Mouse (Mus musculus) erythroblast, embryonic 14.5 days (primary cell): Measurements from ENCODE around the gene Pom121. TPM values are rescaled to one million over a fixed set of nuclear protein-coding genes. Genes with fewer than 3 reads are reported as not detected.

Source experiments
- H3K27me3 ChIP-seq: 2 replicates; pipeline ENCODE4 v1.6.1; 2012; ENCODE audit warnings: inconsistent platforms; ENCODE audit not compliant: control insufficient read depth
- H3K36me3 ChIP-seq: 2 replicates; pipeline ENCODE4 v1.6.1; 2012; ENCODE audit warnings: mild to moderate bottlenecking, inconsistent platforms; ENCODE audit not compliant: control insufficient read depth
- H3K4me1 ChIP-seq: 2 replicates; pipeline ENCODE4 v1.6.1; 2012; ENCODE audit warnings: inconsistent platforms; ENCODE audit not compliant: control insufficient read depth
- H3K4me3 ChIP-seq: replicated peaks from 2 replicates; pipeline ENCODE3; 2012; ENCODE audit warnings: moderate library complexity, mild to moderate bottlenecking, inconsistent platforms
- H3K9me3 ChIP-seq: 2 replicates; pipeline ENCODE4 v1.6.1; 2012; ENCODE audit warnings: low read length, inconsistent platforms, mixed read lengths; ENCODE audit not compliant: control insufficient read depth
- GATA1 ChIP-seq: IDR thresholded peaks from 2 replicates; pipeline ENCODE4 v1.6.1; 2012; ENCODE audit warnings: low read length, inconsistent platforms, mixed read lengths
- TAL1 ChIP-seq: IDR thresholded peaks from 3 replicates; pipeline ENCODE4 v1.6.1; 2012; ENCODE audit warnings: low read length, inconsistent platforms, mixed read lengths
- polyA plus RNA-seq: library from polyadenylated mRNA; stranded (reverse); fragments of >175 nt; gene quantifications from 2 replicates; pipeline ENCODE4 v1.2.3, GENCODE M21; 2012

Gene Pom121
- polyA plus RNA-seq: 6.3 and 6.6 TPM in 2 replicates

GRCm38 (mm10) chr5:135394004-135394823 lies at the start of gene Pom121:
Pom121 (minus strand) TSS chr5:135394546.
- Histone ChIP-seq H3K27me3 (no peaks in the 10 kb centered on the region), H3K4me1 (peaks cover 38% of the 10 kb centered on the region), H3K36me3 (peaks cover 31% of the 10 kb centered on the region), H3K9me3 (no peaks in the 10 kb centered on the region), H3K4me3 (peak within 1 kb of the TSS; percentile 96)
- TF ChIP-seq GATA1 (no peak), TAL1 (no peak)

- Histone ChIP-seq H3K36me3 (no peaks in the 10 kb centered on the region), H3K27me3 (no peaks in the 10 kb centered on the region), H3K4me1 (no peaks in the 10 kb centered on the region), H3K9me3 (no peaks in the 10 kb centered on the region), H3K4me3 (no peak overlapping the region)
- no peak for TF ChIP-seq GATA1
- TF ChIP-seq TAL1: no peak
Measured at GRCm38 (mm10) chr5:135442430-135442829, 48.1 kb upstream of the Pom121 start.

- Histone ChIP-seq H3K36me3 (no peaks in the 10 kb centered on the region), H3K4me1 (no peaks in the 10 kb centered on the region), H3K27me3 (no peaks in the 10 kb centered on the region), H3K9me3 (peaks cover 10% of the 10 kb centered on the region), H3K4me3 (no peak overlapping the region)
- TF ChIP-seq TAL1 (no peak), GATA1 (no peak)
Measured at GRCm38 (mm10) chr5:135435039-135435438, 40.7 kb upstream of the Pom121 start.

- no peak overlapping the region for H3K4me3 ChIP-seq
Measured at GRCm38 (mm10) chr5:135433861-135434260, 39.5 kb upstream of the Pom121 start.

DNA sequence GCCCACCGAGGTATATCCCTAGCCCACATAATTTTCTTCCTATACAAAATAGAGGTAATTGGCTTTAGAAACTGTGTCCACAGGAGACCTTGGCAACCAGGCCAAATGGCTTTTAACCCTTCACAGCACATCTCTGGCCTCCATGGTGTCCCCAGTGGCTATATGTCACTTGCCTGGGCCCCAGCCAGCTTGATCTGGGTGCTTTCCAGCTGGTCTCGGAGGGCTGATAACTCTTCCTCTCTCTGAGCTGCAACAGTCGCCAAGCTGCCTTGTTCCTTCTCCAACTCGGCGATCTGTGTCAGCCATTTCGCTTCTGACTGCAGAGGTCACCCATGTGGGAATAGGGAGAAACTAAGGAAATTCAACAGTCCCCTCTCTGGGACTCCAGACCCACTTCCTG lies 36.8 kb upstream of the Pom121 start:
- Histone ChIP-seq H3K4me1 (no peaks in the 10 kb centered on the region), H3K9me3 (peaks cover 10% of the 10 kb centered on the region), H3K27me3 (no peaks in the 10 kb centered on the region), H3K36me3 (no peaks in the 10 kb centered on the region), H3K4me3 (no peak overlapping the region)
- TF ChIP-seq GATA1 (no peak), TAL1 (no peak)

More at GRCm38 (mm10) chr5:135433861-135434260, 39.5 kb upstream of the Pom121 start:
- H3K36me3 ChIP-seq: no peaks in the 10 kb centered on the region
- no peaks in the 10 kb centered on the region for H3K4me1 ChIP-seq
- TF ChIP-seq GATA1 (no peak), TAL1 (no peak)
- H3K9me3 ChIP-seq: peaks cover 10% of the 10 kb centered on the region
- H3K27me3 ChIP-seq: no peaks in the 10 kb centered on the region

DNA sequence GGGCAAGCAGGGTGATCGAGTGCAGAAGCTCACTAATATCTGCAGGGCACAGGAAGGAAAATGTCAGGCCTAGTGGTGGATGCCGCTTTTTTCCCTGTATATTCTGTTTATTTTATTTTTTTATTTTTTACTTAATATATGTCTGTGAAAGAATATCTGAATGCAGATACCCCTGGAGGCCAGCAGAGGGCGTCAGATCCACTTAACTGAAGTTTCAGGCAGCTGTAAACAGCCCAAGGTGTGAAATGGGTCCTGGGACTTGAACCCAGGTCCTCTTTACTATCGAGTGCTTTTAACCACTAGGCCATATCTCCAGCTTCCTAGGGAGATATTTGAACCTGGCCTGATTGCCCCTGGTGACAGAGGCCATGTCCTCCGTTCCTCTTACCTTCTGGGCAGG lies 34.4 kb upstream of the Pom121 start:
- TF ChIP-seq GATA1 (no peak), TAL1 (no peak)
- Histone ChIP-seq H3K4me1 (no peaks in the 10 kb centered on the region), H3K9me3 (peaks cover under 1% of the 10 kb centered on the region), H3K36me3 (no peaks in the 10 kb centered on the region), H3K4me3 (no peak overlapping the region), H3K27me3 (no peaks in the 10 kb centered on the region)

GRCm38 (mm10) chr5:135410266-135410665 lies 15.9 kb upstream of the Pom121 start:
- TF ChIP-seq GATA1: no peak
- TF ChIP-seq TAL1: no peak
- no peaks in the 10 kb centered on the region for H3K36me3 ChIP-seq
- H3K4me1 ChIP-seq: no peaks in the 10 kb centered on the region
- H3K4me3 ChIP-seq: no peak overlapping the region
- no peaks in the 10 kb centered on the region for H3K9me3 ChIP-seq
- no peaks in the 10 kb centered on the region for H3K27me3 ChIP-seq

- no peaks in the 10 kb centered on the region for H3K9me3 ChIP-seq
- TF ChIP-seq GATA1 (no peak), TAL1 (no peak)
- H3K4me1 ChIP-seq: no peaks in the 10 kb centered on the region
- H3K4me3 ChIP-seq: no peak overlapping the region
- H3K27me3 ChIP-seq: no peaks in the 10 kb centered on the region
- H3K36me3 ChIP-seq: no peaks in the 10 kb centered on the region
Measured at GRCm38 (mm10) chr5:135408114-135408513, 13.8 kb upstream of the Pom121 start.

GRCm38 (mm10) chr5:135405437-135405836 lies 11.1 kb upstream of the Pom121 start:
- Histone ChIP-seq H3K4me1 (no peaks in the 10 kb centered on the region), H3K4me3 (no peak overlapping the region), H3K9me3 (no peaks in the 10 kb centered on the region), H3K36me3 (no peaks in the 10 kb centered on the region), H3K27me3 (no peaks in the 10 kb centered on the region)
- TF ChIP-seq GATA1: no peak
- no peak for TF ChIP-seq TAL1

DNA sequence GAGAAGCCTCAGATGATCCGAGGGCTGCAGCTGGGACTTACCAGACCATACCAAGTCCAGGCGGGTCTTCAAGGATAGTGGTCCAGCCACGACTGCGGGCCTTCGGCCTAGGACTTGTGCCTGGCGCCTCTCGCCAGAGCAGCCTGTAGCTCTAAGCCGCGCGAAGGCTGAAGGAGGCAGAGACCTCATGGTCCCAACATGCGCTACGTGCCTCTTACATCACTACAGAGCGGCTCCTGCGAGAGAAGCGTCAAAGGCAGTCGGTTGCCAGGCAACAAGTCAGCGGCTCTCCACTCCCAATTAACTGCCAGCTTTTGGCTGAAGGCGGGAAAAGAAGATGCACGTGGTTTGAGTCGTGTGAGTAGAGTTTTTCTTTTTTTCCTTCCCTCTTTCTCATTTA lies 10.3 kb upstream of the Pom121 start:
- TF ChIP-seq GATA1 (no peak), TAL1 (no peak)
- Histone ChIP-seq H3K4me1 (no peaks in the 10 kb centered on the region), H3K9me3 (no peaks in the 10 kb centered on the region), H3K4me3 (no peak overlapping the region), H3K36me3 (no peaks in the 10 kb centered on the region), H3K27me3 (no peaks in the 10 kb centered on the region)
